Mouse (Mus musculus): ENCODE data around the gene Mroh2a. TPM values are rescaled to one million over a fixed set of nuclear protein-coding genes. Genes with fewer than 3 reads are reported as not detected.
"Not testable (repeated sequence)": the region's sequence is repeated elsewhere in the genome, so short reads cannot be mapped to it uniquely, and the experiment has no call there.

Mroh2a gene
- polyA plus RNA-seq, 1 experiment from 2014 or later: 0.60 TPM

DNA sequence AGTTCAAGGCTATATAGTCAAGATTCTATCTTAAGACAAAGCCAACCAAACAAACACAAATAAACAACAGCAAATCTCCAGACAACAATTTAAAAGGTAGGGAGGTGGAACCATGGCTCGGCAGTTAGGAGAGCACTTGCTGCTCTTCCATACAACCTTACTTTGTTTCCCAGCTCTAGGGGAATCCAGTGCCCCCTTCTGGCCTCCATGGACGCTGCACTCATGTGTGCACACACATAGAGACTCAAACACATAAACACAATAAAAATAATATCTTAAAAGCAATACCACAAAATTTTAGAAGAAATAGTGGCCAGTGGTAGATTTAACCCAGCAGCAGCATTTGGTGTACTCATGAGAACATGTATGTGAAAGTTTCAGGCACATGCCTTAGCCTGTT lies 9.6 kb upstream of the Mroh2a start:
- Histone ChIP-seq H3K36me3 (ENCODE audit: control insufficient read depth, insufficient read depth) (no peaks in the 10 kb centered on the region), H3K4me2 (ENCODE audit: low read depth, low read length) (no peak overlapping the region), H3K9ac (ENCODE audit: low read length) (no peak overlapping the region), H3K27ac (ENCODE audit: low read length) (no peak overlapping the region), H3K4me3 (ENCODE audit: low read length) (no peak overlapping the region), H3K9me3 (replicated peaks; ENCODE audit: control insufficient read depth, low read length) (peaks cover 50% of the 10 kb centered on the region), H3K27me3 (ENCODE audit: control insufficient read depth, insufficient read depth, low read length) (no peaks in the 10 kb centered on the region), H3K4me1 (ENCODE audit: control insufficient read depth, insufficient read depth, low read length) (no peaks in the 10 kb centered on the region)
- ATAC-seq (replicated peaks; ENCODE audit: extremely low read depth, insufficient read depth, low FRiP score): no peak
- WGBS: 58% methylated on average over 2 of the region's 2 CpGs

GRCm38 (mm10) chr1:88217576-88217975 lies 9.2 kb upstream of the Mroh2a start:
- no peak overlapping the region for H3K4me2 ChIP-seq (ENCODE audit: low read depth, low read length)
- no peak overlapping the region for H3K27ac ChIP-seq (ENCODE audit: low read length)
- 32% methylated on average over 3 of the region's 3 CpGs for WGBS
- no peak for ATAC-seq (replicated peaks; ENCODE audit: extremely low read depth, insufficient read depth, low FRiP score)
- no peak overlapping the region for H3K9ac ChIP-seq (ENCODE audit: low read length)
- H3K9me3 ChIP-seq (replicated peaks; ENCODE audit: control insufficient read depth, low read length): peaks cover 48% of the 10 kb centered on the region
- H3K27me3 ChIP-seq (ENCODE audit: control insufficient read depth, insufficient read depth, low read length): no peaks in the 10 kb centered on the region
- no peaks in the 10 kb centered on the region for H3K4me1 ChIP-seq (ENCODE audit: control insufficient read depth, insufficient read depth, low read length)
- H3K4me3 ChIP-seq (ENCODE audit: low read length): no peak overlapping the region
- no peaks in the 10 kb centered on the region for H3K36me3 ChIP-seq (ENCODE audit: control insufficient read depth, insufficient read depth)

DNA sequence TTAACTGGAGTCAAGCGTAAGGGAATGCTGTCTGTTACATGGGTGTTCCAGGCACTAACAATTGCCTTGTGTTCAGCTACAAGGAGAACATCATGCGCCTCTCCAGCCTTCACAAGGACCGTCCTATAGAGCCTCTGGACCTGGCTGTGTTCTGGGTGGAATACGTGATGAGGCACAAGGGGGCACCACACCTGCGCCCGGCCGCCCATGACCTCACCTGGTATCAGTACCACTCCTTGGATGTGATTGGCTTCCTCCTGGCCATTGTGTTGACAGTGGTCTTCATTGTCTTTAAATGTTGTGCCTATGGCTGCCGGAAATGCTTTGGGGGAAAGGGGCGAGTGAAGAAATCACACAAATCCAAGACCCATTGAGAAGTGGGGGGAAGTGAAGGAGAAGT lies 8.7 kb upstream of the Mroh2a start:
- no peak overlapping the region for H3K9ac ChIP-seq (ENCODE audit: low read length)
- no peak for ATAC-seq (replicated peaks; ENCODE audit: extremely low read depth, insufficient read depth, low FRiP score)
- H3K4me1 ChIP-seq (ENCODE audit: control insufficient read depth, insufficient read depth, low read length): no peaks in the 10 kb centered on the region
- no peaks in the 10 kb centered on the region for H3K36me3 ChIP-seq (ENCODE audit: control insufficient read depth, insufficient read depth)
- H3K4me2 ChIP-seq (ENCODE audit: low read depth, low read length): no peak overlapping the region
- H3K9me3 ChIP-seq (replicated peaks; ENCODE audit: control insufficient read depth, low read length): peaks cover 43% of the 10 kb centered on the region
- H3K4me3 ChIP-seq (ENCODE audit: low read length): no peak overlapping the region
- H3K27ac ChIP-seq (ENCODE audit: low read length): no peak overlapping the region
- H3K27me3 ChIP-seq (ENCODE audit: control insufficient read depth, insufficient read depth, low read length): no peaks in the 10 kb centered on the region
- WGBS: 63% methylated on average over 9 of the region's 9 CpGs

- Histone ChIP-seq H3K27me3 (ENCODE audit: control insufficient read depth, insufficient read depth, low read length) (no peaks in the 10 kb centered on the region), H3K4me1 (ENCODE audit: control insufficient read depth, insufficient read depth, low read length) (no peaks in the 10 kb centered on the region), H3K4me3 (ENCODE audit: low read length) (no peak overlapping the region), H3K27ac (ENCODE audit: low read length) (no peak overlapping the region), H3K9ac (ENCODE audit: low read length) (no peak overlapping the region), H3K9me3 (replicated peaks; ENCODE audit: control insufficient read depth, low read length) (peaks cover 38% of the 10 kb centered on the region), H3K4me2 (ENCODE audit: low read depth, low read length) (no peak overlapping the region), H3K36me3 (ENCODE audit: control insufficient read depth, insufficient read depth) (no peaks in the 10 kb centered on the region)
- whole genome bisulfite sequencing: 44% methylated on average over 4 of the region's 4 CpGs
- ATAC-seq (replicated peaks; ENCODE audit: extremely low read depth, insufficient read depth, low FRiP score): no peak
Observed at GRCm38 (mm10) chr1:88218591-88218990, 8.2 kb upstream of the Mroh2a start.

DNA sequence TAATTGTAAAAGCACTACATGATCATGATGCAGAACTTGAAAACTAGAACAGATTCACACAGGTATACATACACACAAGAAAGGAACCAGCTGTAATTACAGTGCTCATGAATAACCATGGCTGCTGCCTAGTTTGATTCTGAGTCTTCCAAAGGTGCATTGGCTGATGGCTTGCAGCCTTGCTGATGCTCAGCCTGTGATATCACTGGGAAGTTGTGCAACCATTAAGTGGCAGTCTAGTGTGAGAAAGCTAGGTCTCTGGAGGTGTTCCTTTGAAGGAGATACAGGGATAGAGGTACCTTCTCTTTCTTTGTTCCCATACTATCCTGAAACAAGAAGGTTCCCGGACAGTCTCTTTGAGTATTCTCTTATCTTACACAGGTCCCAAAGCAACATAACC lies 7.7 kb upstream of the Mroh2a start:
- ATAC-seq (replicated peaks; ENCODE audit: extremely low read depth, insufficient read depth, low FRiP score): no peak
- H3K9me3 ChIP-seq (replicated peaks; ENCODE audit: control insufficient read depth, low read length): peaks cover 33% of the 10 kb centered on the region
- H3K4me3 ChIP-seq (ENCODE audit: low read length): no peak overlapping the region
- no peak overlapping the region for H3K9ac ChIP-seq (ENCODE audit: low read length)
- no peak overlapping the region for H3K27ac ChIP-seq (ENCODE audit: low read length)
- WGBS: 18% methylated on average over 1 of the region's 1 CpGs
- no peaks in the 10 kb centered on the region for H3K4me1 ChIP-seq (ENCODE audit: control insufficient read depth, insufficient read depth, low read length)
- no peaks in the 10 kb centered on the region for H3K27me3 ChIP-seq (ENCODE audit: control insufficient read depth, insufficient read depth, low read length)
- no peaks in the 10 kb centered on the region for H3K36me3 ChIP-seq (ENCODE audit: control insufficient read depth, insufficient read depth)
- no peak overlapping the region for H3K4me2 ChIP-seq (ENCODE audit: low read depth, low read length)

- H3K4me2 ChIP-seq (ENCODE audit: low read depth, low read length): no peak overlapping the region
- no peak overlapping the region for H3K4me3 ChIP-seq (ENCODE audit: low read length)
- H3K27ac ChIP-seq (ENCODE audit: low read length): no peak overlapping the region
- no peaks in the 10 kb centered on the region for H3K36me3 ChIP-seq (ENCODE audit: control insufficient read depth, insufficient read depth)
- ATAC-seq (replicated peaks; ENCODE audit: extremely low read depth, insufficient read depth, low FRiP score): no peak
- no peaks in the 10 kb centered on the region for H3K4me1 ChIP-seq (ENCODE audit: control insufficient read depth, insufficient read depth, low read length)
- peaks cover 26% of the 10 kb centered on the region for H3K9me3 ChIP-seq (replicated peaks; ENCODE audit: control insufficient read depth, low read length)
- H3K27me3 ChIP-seq (ENCODE audit: control insufficient read depth, insufficient read depth, low read length): no peaks in the 10 kb centered on the region
- no peak overlapping the region for H3K9ac ChIP-seq (ENCODE audit: low read length)
Observed at GRCm38 (mm10) chr1:88220336-88220735, 6.5 kb upstream of the Mroh2a start.

- H3K9me3 ChIP-seq (replicated peaks; ENCODE audit: control insufficient read depth, low read length): peaks cover 28% of the 10 kb centered on the region
- no peak overlapping the region for H3K9ac ChIP-seq (ENCODE audit: low read length)
- H3K27me3 ChIP-seq (ENCODE audit: control insufficient read depth, insufficient read depth, low read length): no peaks in the 10 kb centered on the region
- H3K36me3 ChIP-seq (ENCODE audit: control insufficient read depth, insufficient read depth): no peaks in the 10 kb centered on the region
- 48% methylated on average over 2 of the region's 2 CpGs for WGBS
- H3K4me2 ChIP-seq (ENCODE audit: low read depth, low read length): no peak overlapping the region
- H3K4me1 ChIP-seq (ENCODE audit: control insufficient read depth, insufficient read depth, low read length): no peaks in the 10 kb centered on the region
- no peak for ATAC-seq (replicated peaks; ENCODE audit: extremely low read depth, insufficient read depth, low FRiP score)
- no peak overlapping the region for H3K27ac ChIP-seq (ENCODE audit: low read length)
- no peak overlapping the region for H3K4me3 ChIP-seq (ENCODE audit: low read length)
Observed at GRCm38 (mm10) chr1:88222216-88222615, 4.6 kb upstream of the Mroh2a start.

DNA sequence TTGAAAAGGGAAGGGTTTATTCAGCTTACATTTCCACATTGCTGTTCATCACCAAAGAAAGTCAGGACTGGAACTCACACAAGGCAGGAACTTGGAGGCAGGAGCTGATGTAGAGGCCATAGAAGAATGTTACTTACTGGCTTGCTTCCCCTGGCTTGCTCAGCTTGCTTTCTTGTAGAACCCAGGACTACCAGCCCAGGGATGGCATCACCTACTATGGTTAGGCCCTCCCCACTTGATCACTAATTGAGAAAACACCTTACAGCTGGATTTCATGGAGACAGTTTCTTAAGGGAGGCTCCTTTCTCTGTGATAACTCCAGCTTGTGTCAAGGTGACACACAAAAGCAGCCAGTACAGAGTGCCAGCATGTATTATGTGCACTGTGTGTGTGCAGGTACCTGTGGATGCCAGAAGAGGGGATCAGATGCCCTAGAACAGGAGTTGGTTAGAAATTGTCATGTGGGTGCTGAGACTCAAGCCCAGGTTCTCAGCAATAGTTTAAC lies 3.7 kb upstream of the Mroh2a start:
- not testable (repeated sequence) for H3K36me3 ChIP-seq (ENCODE audit: control insufficient read depth, insufficient read depth); H3K4me2 ChIP-seq (ENCODE audit: low read depth, low read length); H3K27me3 ChIP-seq (ENCODE audit: control insufficient read depth, insufficient read depth, low read length); H3K9ac ChIP-seq (ENCODE audit: low read length); H3K4me1 ChIP-seq (ENCODE audit: control insufficient read depth, insufficient read depth, low read length); H3K4me3 ChIP-seq (ENCODE audit: low read length); ATAC-seq (replicated peaks; ENCODE audit: extremely low read depth, insufficient read depth, low FRiP score); H3K27ac ChIP-seq (ENCODE audit: low read length)
- H3K9me3 ChIP-seq (replicated peaks; ENCODE audit: control insufficient read depth, low read length): peaks cover 31% of the 10 kb centered on the region

GRCm38 (mm10) chr1:88223591-88223990 lies 3.2 kb upstream of the Mroh2a start:
- Histone ChIP-seq H3K36me3 (ENCODE audit: control insufficient read depth, insufficient read depth) (no peaks in the 10 kb centered on the region), H3K27me3 (ENCODE audit: control insufficient read depth, insufficient read depth, low read length) (no peaks in the 10 kb centered on the region), H3K4me1 (ENCODE audit: control insufficient read depth, insufficient read depth, low read length) (no peaks in the 10 kb centered on the region), H3K4me2 (ENCODE audit: low read depth, low read length) (no peak overlapping the region), H3K4me3 (ENCODE audit: low read length) (no peak overlapping the region), H3K9me3 (replicated peaks; ENCODE audit: control insufficient read depth, low read length) (peaks cover 36% of the 10 kb centered on the region), H3K27ac (ENCODE audit: low read length) (no peak overlapping the region), H3K9ac (ENCODE audit: low read length) (no peak overlapping the region)
- WGBS: 36% methylated on average over 1 of the region's 1 CpGs
- ATAC-seq (replicated peaks; ENCODE audit: extremely low read depth, insufficient read depth, low FRiP score): no peak

Data from heart, embryonic 16.5 days (tissue).